Mouse (Mus musculus) CH12.LX (cell line): ENCODE results near the gene Rbm48. TPM values are rescaled to one million over a fixed set of nuclear protein-coding genes. Genes with fewer than 3 reads are reported as not detected.

Source experiments
- DNase-seq: peaks from one replicate; pipeline ENCODE4 v3.0.0-alpha.2; 2013; ENCODE audit errors: extremely low read depth
- H3K27ac ChIP-seq: 2 replicates; pipeline ENCODE4 v1.5.1; 2012; ENCODE audit warnings: low read depth, mild to moderate bottlenecking, control low read depth, moderate library complexity; ENCODE audit not compliant: insufficient read depth
- H3K27me3 ChIP-seq: replicated peaks from 2 replicates; pipeline ENCODE3; 2012; ENCODE audit warnings: inconsistent platforms
- H3K36me3 ChIP-seq, 2 experiments: replicated peaks in 1 of 2; 2 replicates each; pipeline versions ENCODE3 to v1.6.1; 2012; ENCODE audit warnings: inconsistent platforms in 1 of 2, low read length in 1 of 2, mild to moderate bottlenecking in 1 of 2, mixed read lengths in 1 of 2, moderate library complexity in 1 of 2; ENCODE audit not compliant: control insufficient read depth in 1 of 2, insufficient read depth in 1 of 2
- H3K4me1 ChIP-seq, 2 experiments: 2 replicates each; pipeline ENCODE4 v1.6.1; 2012; ENCODE audit warnings: inconsistent platforms in 1 of 2, moderate library complexity in 1 of 2; ENCODE audit not compliant: insufficient read depth in 2 of 2, control insufficient read depth in 1 of 2
- H3K4me2 ChIP-seq: 2 replicates; pipeline ENCODE4 v1.6.1; 2012; ENCODE audit warnings: low read depth, mild to moderate bottlenecking, control low read depth; ENCODE audit not compliant: poor library complexity, insufficient read depth, severe bottlenecking
- H3K4me3 ChIP-seq, 3 experiments: fragments of 150-350 bp in 1 of 3; sonication (generic) in 1 of 3; replicated peaks in 1 of 3; 2 replicates each; pipeline versions ENCODE3 to v1.5.1; 2011 to 2012; ENCODE audit warnings: low read depth in 2 of 3, low read length in 2 of 3, mild to moderate bottlenecking in 2 of 3, moderate library complexity in 2 of 3, control low read depth in 1 of 3, improper control_type of control experiment in 1 of 3, inconsistent platforms in 1 of 3, mixed read lengths in 1 of 3; ENCODE audit not compliant: poor library complexity in 1 of 3
- H3K79me2 ChIP-seq: replicated peaks from 2 replicates; pipeline ENCODE4 v1.6.1; 2012; ENCODE audit warnings: mild to moderate bottlenecking, moderate library complexity; ENCODE audit not compliant: control insufficient read depth, poor library complexity, insufficient read depth, severe bottlenecking; ENCODE audit errors: extremely low read depth
- H3K9ac ChIP-seq: 2 replicates; pipeline ENCODE4 v1.6.1; 2012; ENCODE audit warnings: low read depth, mild to moderate bottlenecking, control low read depth, moderate library complexity; ENCODE audit not compliant: insufficient read depth
- H3K9me3 ChIP-seq: replicated peaks from 2 replicates; pipeline ENCODE3; 2012; ENCODE audit warnings: low read length, inconsistent platforms, mixed read lengths
- BHLHE40 ChIP-seq: IDR thresholded peaks from 2 replicates; pipeline ENCODE4 v1.6.1; 2011; ENCODE audit warnings: mild to moderate bottlenecking, low read depth, low read length, improper control_type of control experiment
- CHD2 ChIP-seq: IDR thresholded peaks from 2 replicates; pipeline ENCODE4 v1.6.1; 2011; ENCODE audit warnings: low read length, improper control_type of control experiment
- E2F4 ChIP-seq: IDR thresholded peaks from 2 replicates; pipeline ENCODE4 v1.6.1; 2011; ENCODE audit warnings: low read depth, low read length, improper control_type of control experiment; ENCODE audit not compliant: insufficient replicate concordance
- ELF1 ChIP-seq: IDR thresholded peaks from 2 replicates; pipeline ENCODE4 v1.6.1; 2014; ENCODE audit warnings: low read depth, mild to moderate bottlenecking, inconsistent platforms, low read length, improper control_type of control experiment
- EP300 ChIP-seq: IDR thresholded peaks from 2 replicates; pipeline ENCODE4 v1.6.1; 2011; ENCODE audit warnings: low read length, improper control_type of control experiment
- ETS1 ChIP-seq: conservative IDR thresholded peaks from 2 replicates; pipeline ENCODE4 v1.6.1; 2012; ENCODE audit warnings: low read depth, mild to moderate bottlenecking, inconsistent platforms, low read length, improper control_type of control experiment, moderate library complexity
- GABPA ChIP-seq: IDR thresholded peaks from 2 replicates; pipeline ENCODE4 v1.6.1; 2012; ENCODE audit warnings: low read depth, low read length, improper control_type of control experiment, inconsistent platforms; ENCODE audit not compliant: insufficient replicate concordance
- IRF4 ChIP-seq: IDR thresholded peaks from 2 replicates; pipeline ENCODE4 v1.6.1; 2014; ENCODE audit warnings: low read depth, mild to moderate bottlenecking, inconsistent platforms, low read length, improper control_type of control experiment
- JUN ChIP-seq: IDR thresholded peaks from 2 replicates; pipeline ENCODE4 v1.6.1; 2011; ENCODE audit warnings: low read depth, mild to moderate bottlenecking, low read length, improper control_type of control experiment, moderate library complexity; ENCODE audit not compliant: insufficient read depth
- JUND ChIP-seq: conservative IDR thresholded peaks from 2 replicates; pipeline ENCODE4 v1.6.1; 2011; ENCODE audit warnings: low read depth, low read length, improper control_type of control experiment
- MAX ChIP-seq: IDR thresholded peaks from 2 replicates; pipeline ENCODE4 v1.6.1; 2011; ENCODE audit warnings: low read length, improper control_type of control experiment
- MEF2A ChIP-seq: IDR thresholded peaks from 2 replicates; pipeline ENCODE4 v1.6.1; 2014; ENCODE audit warnings: low read depth, mild to moderate bottlenecking, inconsistent platforms, low read length, improper control_type of control experiment, borderline replicate concordance
- MYC ChIP-seq: IDR thresholded peaks from 2 replicates; pipeline ENCODE4 v1.6.1; 2011; ENCODE audit warnings: low read depth, mild to moderate bottlenecking, improper control_type of control experiment, low read length
- NELFE ChIP-seq: IDR thresholded peaks from 2 replicates; pipeline ENCODE4 v1.6.1; 2011; ENCODE audit warnings: low read depth, low read length, improper control_type of control experiment
- NRF1 ChIP-seq: IDR thresholded peaks from 2 replicates; pipeline ENCODE4 v1.6.1; 2014; ENCODE audit warnings: low read depth, mild to moderate bottlenecking, inconsistent platforms, low read length, improper control_type of control experiment, moderate library complexity
- PAX5 ChIP-seq: IDR thresholded peaks from 2 replicates; pipeline ENCODE4 v1.6.1; 2012; ENCODE audit warnings: low read length, inconsistent platforms, mixed read lengths
- POLR2A ChIP-seq: IDR thresholded peaks from 2 replicates; pipeline ENCODE4 v1.6.1; 2011; ENCODE audit warnings: low read depth, mild to moderate bottlenecking, improper control_type of control experiment, low read length
- POLR2AphosphoS2 ChIP-seq: IDR thresholded peaks from 2 replicates; pipeline ENCODE4 v1.6.1; 2011; ENCODE audit warnings: low read depth, low read length, improper control_type of control experiment
- RCOR1 ChIP-seq: conservative IDR thresholded peaks from 2 replicates; pipeline ENCODE4 v1.6.1; 2012; ENCODE audit warnings: low read depth, mild to moderate bottlenecking, inconsistent platforms, low read length, improper control_type of control experiment
- SIN3A ChIP-seq: IDR thresholded peaks from 2 replicates; pipeline ENCODE4 v1.6.1; 2012; ENCODE audit warnings: low read length, improper control_type of control experiment, inconsistent platforms
- TBP ChIP-seq: conservative IDR thresholded peaks from 2 replicates; pipeline ENCODE4 v1.6.1; 2011; ENCODE audit warnings: low read depth, low read length, improper control_type of control experiment
- TCF12 ChIP-seq: IDR thresholded peaks from 2 replicates; pipeline ENCODE4 v1.6.1; 2014; ENCODE audit warnings: low read depth, mild to moderate bottlenecking, inconsistent platforms, low read length, improper control_type of control experiment
- ZC3H11A ChIP-seq: IDR thresholded peaks from 2 replicates; pipeline ENCODE4 v1.6.1; 2012; ENCODE audit warnings: low read depth, mild to moderate bottlenecking, inconsistent platforms, low read length, improper control_type of control experiment
- ZKSCAN1 ChIP-seq: IDR thresholded peaks from 2 replicates; pipeline ENCODE4 v1.6.1; 2012; ENCODE audit warnings: low read depth, inconsistent platforms, low read length, improper control_type of control experiment, borderline replicate concordance
- ZMIZ1 ChIP-seq: IDR thresholded peaks from 2 replicates; pipeline ENCODE4 v1.6.1; 2012; ENCODE audit warnings: low read depth, mild to moderate bottlenecking, inconsistent platforms, low read length, improper control_type of control experiment
- dilution Hi-C: fragments of 300-500 bp; cut with MboI; formaldehyde crosslinking; loops from 2 replicates; pipeline ENCODE4 v1.14.3; 2020; ENCODE audit warnings: low sequenced_read_pairs; ENCODE audit not compliant: extremely low pct_unique_long_range_greater_than_20kb, extremely low pct_ligation_motif_present
- in situ Hi-C: fragments of 300-500 bp; cut with MboI; formaldehyde crosslinking; loops from 3 replicates; pipeline ENCODE4 v1.14.3; 2019; ENCODE audit warnings: low sequenced_read_pairs, low pct_ligation_motif_present, low pct_unique_long_range_greater_than_20kb, mixed read lengths
- polyA plus RNA-seq: library from polyadenylated mRNA; unstranded; fragments of >175 nt; gene quantifications from 2 replicates; pipeline ENCODE4 v1.2.1, GENCODE M21; 2012; ENCODE audit warnings: low read depth; ENCODE audit not compliant: insufficient read length
- total RNA-seq, 2 experiments: library from RNA; depleted of rRNA; stranded (reverse); fragments of 300-350 nt in 1 of 2; fragments of >200 nt in 1 of 2; gene quantifications; 2 replicates each; pipeline ENCODE4 v1.2.3; 2012 to 2014

The Rbm48 gene
- total and polyA plus RNA-seq, 3 experiments, result 8.7 to 15.9 (median 14.2) TPM

DNA sequence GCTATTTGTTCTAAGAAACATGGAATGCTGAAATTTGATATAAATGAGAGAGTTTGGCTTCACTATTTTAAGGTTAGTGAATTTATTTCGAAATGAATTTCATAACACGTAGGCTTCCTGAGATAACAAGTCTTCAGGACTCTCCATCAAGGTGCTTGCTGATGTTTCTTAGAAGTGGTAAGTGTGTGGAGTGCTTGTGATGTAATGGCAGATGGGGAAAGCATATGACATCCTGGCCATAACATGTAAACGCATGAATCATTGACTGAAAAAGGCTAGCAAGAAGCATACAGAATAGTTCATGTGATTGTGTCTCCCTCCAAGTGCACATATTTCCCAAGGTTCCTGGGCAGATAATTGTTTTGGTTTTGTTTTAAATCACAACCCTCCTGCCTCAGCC lies 4.4 kb upstream of the Rbm48 start:
- no peak for DNase-seq
- dilution Hi-C loops (no loop called here), in situ Hi-C loops (no loop called here)
- H3K4me1 ChIP-seq, result peaks cover 0 to 7% of the 10 kb centered on the region in 2 experiments; a peak in 2 of 4 replicates
- H3K79me2 ChIP-seq, result no peaks in the 10 kb centered on the region
- H3K27me3 ChIP-seq, result no peaks in the 10 kb centered on the region
- H3K4me2 ChIP-seq, result no peak overlapping the region
- H3K4me3 ChIP-seq, result no peak overlapping the region
- no peaks in the 10 kb centered on the region for H3K9me3 ChIP-seq
- TF ChIP-seq POLR2AphosphoS2, result no peak
- no peak for TF ChIP-seq PAX5
- no peak for TF ChIP-seq RCOR1
- TF ChIP-seq ZKSCAN1, result no peak
- no peak for TF ChIP-seq TCF12
- TF ChIP-seq MYC, result no peak
- TF ChIP-seq NRF1, result no peak
- no peak for TF ChIP-seq IRF4
- TF ChIP-seq ZMIZ1, result no peak
- no peak for TF ChIP-seq GABPA
- TF ChIP-seq E2F4, result no peak
- TF ChIP-seq MAX, result no peak
- TF ChIP-seq POLR2A, result no peak
- no peak for TF ChIP-seq ETS1
- TF ChIP-seq BHLHE40, result no peak
- TF ChIP-seq EP300, result no peak
- no peak for TF ChIP-seq ZC3H11A
- TF ChIP-seq MEF2A, result no peak
- TF ChIP-seq SIN3A, result no peak
- no peak for TF ChIP-seq NELFE
- no peak overlapping the region for H3K27ac ChIP-seq
- H3K36me3 ChIP-seq, result peaks cover 6 to 28% of the 10 kb centered on the region in 2 experiments
- no peak overlapping the region for H3K9ac ChIP-seq

DNA sequence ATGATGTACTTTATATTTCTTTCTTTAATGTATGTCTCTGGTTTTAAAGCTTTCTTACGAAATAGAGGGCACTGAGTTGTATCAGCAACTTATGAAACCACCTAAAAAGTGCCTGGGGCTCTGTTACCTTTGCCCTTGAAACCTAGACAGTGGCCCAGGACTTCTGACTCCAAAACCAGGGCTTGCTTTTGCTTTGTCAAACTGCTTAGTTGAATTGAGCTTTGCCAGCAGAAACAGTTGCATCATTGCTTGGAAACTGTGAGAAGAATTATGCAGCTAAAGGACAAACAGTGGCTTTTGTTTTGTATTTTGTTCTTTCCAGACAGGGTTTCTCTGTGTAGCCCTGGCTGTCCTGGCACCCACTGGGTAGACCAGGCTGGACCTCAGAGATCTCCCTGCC lies 3.9 kb upstream of the Rbm48 start:
- DNase-seq, result no peak
- H3K4me2 ChIP-seq, result no peak overlapping the region
- H3K4me3 ChIP-seq, result no peak overlapping the region
- H3K9ac ChIP-seq, result no peak overlapping the region
- H3K79me2 ChIP-seq, result peaks cover 3% of the 10 kb centered on the region
- dilution Hi-C loops (no loop called here), in situ Hi-C loops (no loop called here)
- H3K27me3 ChIP-seq, result no peaks in the 10 kb centered on the region
- peaks cover 0 to 8% of the 10 kb centered on the region in 2 experiments; a peak in 2 of 4 replicates for H3K4me1 ChIP-seq
- H3K27ac ChIP-seq, result no peak overlapping the region
- TF ChIP-seq JUND (no peak), TBP (no peak), ZKSCAN1 (no peak), TCF12 (no peak), MAX (no peak), CHD2 (no peak), NRF1 (no peak), POLR2AphosphoS2 (no peak), JUN (no peak), ZC3H11A (no peak), IRF4 (no peak), POLR2A (no peak), GABPA (no peak), ELF1 (no peak), E2F4 (no peak)
- no peaks in the 10 kb centered on the region for H3K9me3 ChIP-seq
- peaks cover 1 to 23% of the 10 kb centered on the region in 2 experiments for H3K36me3 ChIP-seq
